Comparison of ENCODE assay signal across 47 mouse cellular contexts in genomic region chr13:41100031-41100430, GRCm38 (mm10). TPM values are rescaled to one million over a fixed set of nuclear protein-coding genes. Genes with fewer than 3 reads are reported as not detected.
"Had no signal": no experiment of that assay in that cellular context is flagged by ENCODE, and none has a peak within 500 bp of the region (broad histone marks: within the 10 kb centered on the region; RNA-seq: fewer than 3 reads in every experiment).

No protein-coding gene starts in this region.

- H3K4me1 ChIP-seq: limb, embryonic 10.5 days; limb, embryonic 12.5 days; limb, embryonic 13.5 days; limb, embryonic 15.5 days; lung, embryonic 15.5 days; midbrain, embryonic 10.5 days; midbrain, embryonic 12.5 days; midbrain, embryonic 13.5 days; midbrain, embryonic 15.5 days; neural tube, embryonic 12.5 days had no signal

- H3K4me2 ChIP-seq: limb, embryonic 12.5 days; limb, embryonic 13.5 days; limb, embryonic 15.5 days; liver, embryonic 11.5 days; liver, embryonic 12.5 days; liver, embryonic 13.5 days; liver, embryonic 15.5 days; lung, embryonic 14.5 days; lung, embryonic 15.5 days; midbrain, embryonic 11.5 days; midbrain, embryonic 12.5 days; midbrain, embryonic 13.5 days; midbrain, embryonic 15.5 days; neural tube, embryonic 12.5 days had no signal

- ATAC-seq: liver, embryonic 12.5 days; liver, postnatal 0 days; lung, postnatal 0 days; midbrain, embryonic 13.5 days; midbrain, embryonic 15.5 days; midbrain, embryonic 16.5 days had no signal

- H3K27me3 ChIP-seq: limb, embryonic 12.5 days; limb, embryonic 13.5 days; limb, embryonic 15.5 days; lung, embryonic 15.5 days; midbrain, embryonic 12.5 days; midbrain, embryonic 13.5 days; midbrain, embryonic 15.5 days; neural tube, embryonic 12.5 days had no signal

- H3K36me3 ChIP-seq: limb, embryonic 10.5 days; limb, embryonic 12.5 days; limb, embryonic 13.5 days; limb, embryonic 15.5 days; liver, embryonic 12.5 days; liver, embryonic 13.5 days; liver, embryonic 15.5 days; lung, embryonic 15.5 days; midbrain, embryonic 10.5 days; midbrain, embryonic 12.5 days; midbrain, embryonic 13.5 days; midbrain, embryonic 15.5 days; neural tube, embryonic 12.5 days had no signal

- H3K9me3 ChIP-seq: limb, embryonic 10.5 days; limb, embryonic 12.5 days; limb, embryonic 13.5 days; limb, embryonic 15.5 days; liver, embryonic 12.5 days; liver, embryonic 13.5 days; liver, embryonic 15.5 days; lung, embryonic 15.5 days; midbrain, embryonic 10.5 days; midbrain, embryonic 12.5 days; midbrain, embryonic 13.5 days; midbrain, embryonic 15.5 days; neural tube, embryonic 12.5 days had no signal

- DNase-seq: left cerebral cortex, postnatal 4 days; liver; liver, embryonic 13.5 days; liver, postnatal 0 days; lung, adult 18-20 months; lung, adult 2 months; lung, embryonic 14.5 days; lung, postnatal 10 days; lung, postnatal 14 days; lung, postnatal 36 days; lung, postnatal 4 days; midbrain, embryonic 14.5 days had no signal

- H3K9ac ChIP-seq: limb, embryonic 12.5 days; limb, embryonic 13.5 days; limb, embryonic 15.5 days; liver, embryonic 12.5 days; liver, embryonic 13.5 days; liver, embryonic 14.5 days; liver, embryonic 15.5 days; liver, postnatal 0 days; lung, embryonic 14.5 days; lung, embryonic 15.5 days; midbrain, embryonic 12.5 days; midbrain, embryonic 13.5 days; midbrain, embryonic 15.5 days; neural tube, embryonic 12.5 days had no signal

- H3K27ac ChIP-seq: limb, embryonic 10.5 days; limb, embryonic 12.5 days; limb, embryonic 13.5 days; limb, embryonic 15.5 days; liver, embryonic 12.5 days; liver, embryonic 13.5 days; liver, embryonic 14.5 days; liver, embryonic 15.5 days; lung, embryonic 15.5 days; macrophage; midbrain, embryonic 10.5 days; midbrain, embryonic 12.5 days; midbrain, embryonic 13.5 days; midbrain, embryonic 15.5 days; neural tube, embryonic 12.5 days had no signal

- H3K4me3 ChIP-seq: limb, embryonic 10.5 days; limb, embryonic 12.5 days; limb, embryonic 13.5 days; limb, embryonic 15.5 days; liver, embryonic 12.5 days; liver, embryonic 13.5 days; liver, embryonic 15.5 days; lung, embryonic 15.5 days; megakaryocyte, embryonic 14.5 days; midbrain, embryonic 10.5 days; midbrain, embryonic 12.5 days; midbrain, embryonic 13.5 days; midbrain, embryonic 15.5 days; myocyte; neural tube, embryonic 12.5 days had no signal

RNA-seq across cellular contexts. Expression of gene Gcm2, which starts 10.8 kb away (rescaled TPM):
- total RNA-seq: left cerebral cortex, postnatal 10 days; left cerebral cortex, postnatal 14 days; left cerebral cortex, postnatal 25 days; left cerebral cortex, postnatal 36 days; left cerebral cortex, postnatal 4 days; liver, adult 2 months; megakaryocyte progenitor cell, adult 5-6 weeks; megakaryocyte-erythroid progenitor cell, adult 5-6 weeks; midbrain, postnatal 0 days; monocyte, adult 5-6 weeks had no signal
- polyA plus RNA-seq: limb, embryonic 10.5 days; limb, embryonic 11.5 days; limb, embryonic 12.5 days; limb, embryonic 13.5 days; limb, embryonic 14.5 days; limb, embryonic 15.5 days; liver, adult 2 months; liver, embryonic 11.5 days; liver, embryonic 12.5 days; liver, embryonic 13.5 days; liver, embryonic 14.5 days; liver, embryonic 15.5 days; liver, embryonic 16.5 days; liver, postnatal 0 days; lung, embryonic 14.5 days; lung, embryonic 15.5 days; lung, embryonic 16.5 days; lung, postnatal 0 days; macrophage; midbrain, embryonic 10.5 days; midbrain, embryonic 11.5 days; midbrain, embryonic 12.5 days; midbrain, embryonic 13.5 days; midbrain, embryonic 14.5 days; midbrain, embryonic 15.5 days; midbrain, embryonic 16.5 days; midbrain, postnatal 0 days; myocyte; neural tube, embryonic 12.5 days had no signal

RNA-seq across cellular contexts. Expression of gene Sycp2l, which starts 14.1 kb away (rescaled TPM):
- total RNA-seq: left cerebral cortex, postnatal 14 days; liver, adult 2 months; megakaryocyte progenitor cell, adult 5-6 weeks; megakaryocyte, adult 5-6 weeks; megakaryocyte-erythroid progenitor cell, adult 5-6 weeks; monocyte, adult 5-6 weeks had no signal
- polyA plus RNA-seq: limb, embryonic 10.5 days; limb, embryonic 11.5 days; limb, embryonic 12.5 days; limb, embryonic 13.5 days; limb, embryonic 14.5 days; limb, embryonic 15.5 days; liver, adult 2 months; liver, embryonic 11.5 days; liver, embryonic 12.5 days; liver, embryonic 13.5 days; liver, embryonic 14.5 days; liver, embryonic 15.5 days; liver, embryonic 16.5 days; liver, postnatal 0 days; lung, adult 2 months; lung, embryonic 14.5 days; lung, embryonic 15.5 days; lung, embryonic 16.5 days; lung, postnatal 0 days; macrophage; midbrain, embryonic 10.5 days; midbrain, embryonic 11.5 days; midbrain, embryonic 12.5 days; midbrain, embryonic 13.5 days; midbrain, embryonic 14.5 days; midbrain, embryonic 15.5 days; midbrain, embryonic 16.5 days; midbrain, postnatal 0 days; myocyte; neural tube, embryonic 11.5 days; neural tube, embryonic 12.5 days had no signal

RNA-seq across cellular contexts. Expression of gene Mak, which starts 20.5 kb away (rescaled TPM):
- total RNA-seq: megakaryocyte-erythroid progenitor cell, adult 5-6 weeks; monocyte, adult 5-6 weeks had no signal
- polyA plus RNA-seq: liver, adult 2 months had no signal
